Mouse (Mus musculus) liver, adult 2 months (tissue): ENCODE data around the gene Clnk. TPM values are rescaled to one million over a fixed set of nuclear protein-coding genes. Genes with fewer than 3 reads are reported as not detected.
A peak's percentile ranks its signal among the peaks of the same experiment; 100 is the strongest.

ENCODE experiments used
- DNase-seq: peaks from one replicate; pipeline ENCODE4 v3.0.0-alpha.2; 2011; ENCODE audit warnings: low read depth, low spot score; ENCODE audit errors: extremely low read depth
- H3K27ac ChIP-seq: fragments of 200-500 bp; replicated peaks from 2 replicates; pipeline ENCODE4 v1.5.1; 2012; ENCODE audit warnings: low read depth, mild to moderate bottlenecking, control low read depth, inconsistent platforms, low read length; ENCODE audit not compliant: insufficient read depth
- H3K27me3 ChIP-seq: fragments of 200-500 bp; 2 replicates; pipeline ENCODE4 v1.6.1; 2012; ENCODE audit warnings: mild to moderate bottlenecking, moderate library complexity, low read length, inconsistent platforms; ENCODE audit not compliant: control insufficient read depth, insufficient read depth
- H3K36me3 ChIP-seq: fragments of 200-500 bp; 2 replicates; pipeline ENCODE4 v1.6.1; 2012; ENCODE audit warnings: low read length, inconsistent platforms; ENCODE audit not compliant: control insufficient read depth, insufficient read depth
- H3K4me1 ChIP-seq: fragments of 200-500 bp; 2 replicates; pipeline ENCODE4 v1.6.1; 2011; ENCODE audit warnings: low read length; ENCODE audit not compliant: control insufficient read depth, insufficient read depth
- H3K4me3 ChIP-seq: fragments of 200-500 bp; 2 replicates; pipeline ENCODE4 v1.5.1; 2011; ENCODE audit warnings: low read depth, mild to moderate bottlenecking, control low read depth, low read length, moderate library complexity; ENCODE audit not compliant: insufficient read depth
- H3K79me2 ChIP-seq: fragments of 200-500 bp; 2 replicates; pipeline ENCODE4 v1.6.1; 2012; ENCODE audit warnings: inconsistent platforms, mild to moderate bottlenecking, low read length, moderate library complexity; ENCODE audit not compliant: control insufficient read depth, insufficient read depth
- H3K9ac ChIP-seq: fragments of 200-500 bp; 2 replicates; pipeline ENCODE4 v1.6.1; 2012; ENCODE audit warnings: low read depth, mild to moderate bottlenecking, control low read depth, inconsistent platforms, low read length
- CTCF ChIP-seq: fragments of 200-500 bp; IDR thresholded peaks from 2 replicates; pipeline ENCODE4 v1.5.1; 2011; ENCODE audit warnings: low read depth, low read length, control low read depth
- POLR2A ChIP-seq: fragments of 200-500 bp; IDR thresholded peaks from 2 replicates; pipeline ENCODE4 v1.6.1; 2011; ENCODE audit warnings: low read length, control low read depth; ENCODE audit not compliant: insufficient read depth; ENCODE audit errors: extremely low read depth
- WGBS: fragments of 180-500 bp; shearing (Covaris S2); methylation state at CpG from one replicate; pipeline ENCODE4 v1.1.7; 2018; 5-methylcytosine and 5-hydroxymethylcytosine counted together
- polyA plus RNA-seq: library from polyadenylated mRNA; depleted of rRNA; stranded (reverse); fragments of >200 nt; gene quantifications from 2 replicates; pipeline ENCODE4 v1.2.3, GENCODE M21; 2012
- total RNA-seq: library from RNA; depleted of rRNA; stranded (reverse); fragments of >200 nt; gene quantifications from 2 replicates; pipeline ENCODE4 v1.2.3, GENCODE M21; 2014

The Clnk gene
- total and polyA plus RNA-seq, 2 experiments: not detected

DNA sequence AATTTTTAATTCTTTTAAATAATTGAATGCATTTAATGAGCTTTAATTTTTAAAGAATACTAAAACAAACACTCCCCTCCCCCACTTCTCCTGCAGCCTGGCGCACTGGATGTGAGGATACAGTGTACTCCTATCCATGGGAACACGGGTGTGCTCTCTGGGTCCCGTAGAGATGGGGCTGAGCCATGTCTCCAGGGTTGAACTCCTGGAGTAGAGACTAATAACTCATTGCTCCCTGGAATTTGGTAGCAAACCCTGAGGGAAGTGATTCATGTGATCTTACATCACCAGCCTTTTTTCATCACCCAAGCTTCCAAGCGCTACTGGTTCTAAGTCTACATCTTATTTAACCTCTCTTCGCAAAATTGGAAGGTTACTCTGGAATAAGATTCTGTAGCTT, 87.8 kb downstream of the Clnk start:
- Histone ChIP-seq H3K4me3 (no peak overlapping the region), H3K79me2 (no peaks in the 10 kb centered on the region), H3K36me3 (no peaks in the 10 kb centered on the region), H3K27me3 (no peaks in the 10 kb centered on the region), H3K9ac (no peak overlapping the region), H3K27ac (no peak overlapping the region), H3K4me1 (no peaks in the 10 kb centered on the region)
- 79% methylated on average over 5 of the region's 5 CpGs for WGBS
- DNase-seq: no peak
- TF ChIP-seq CTCF (no peak), POLR2A (no peak)

DNA sequence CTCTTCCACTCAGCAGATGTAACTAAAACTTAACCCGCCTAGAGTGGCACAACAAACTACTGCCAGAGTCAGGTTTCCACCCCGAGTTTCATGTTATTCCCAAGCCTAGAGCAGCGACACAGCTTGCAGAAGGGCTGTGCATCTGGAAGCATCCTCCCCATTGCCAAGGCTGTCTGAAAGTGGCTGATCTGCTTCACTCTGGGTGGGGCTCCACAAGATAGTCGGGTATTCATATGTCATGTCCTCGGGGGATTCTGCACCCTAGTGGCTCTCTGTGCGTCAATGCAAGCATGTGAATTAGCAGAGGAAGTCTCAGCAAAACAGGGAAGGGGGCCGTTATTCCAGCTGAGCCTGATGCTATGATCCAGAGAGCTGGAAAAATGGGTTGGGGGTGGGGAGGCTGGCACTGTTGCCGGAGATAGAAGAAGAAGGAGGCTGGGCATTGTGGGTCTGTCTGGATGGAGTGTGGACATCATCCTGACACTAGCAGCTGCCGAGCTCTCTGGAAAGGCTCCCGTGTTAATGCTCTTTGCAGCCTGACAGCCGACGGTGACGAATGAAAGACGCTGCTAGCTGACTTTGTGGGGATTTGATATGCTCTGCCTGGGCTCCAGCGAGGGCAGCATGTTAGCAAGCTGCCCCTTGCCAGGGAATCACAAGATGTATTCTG, 88.6 kb downstream of the Clnk start:
- Histone ChIP-seq H3K9ac (no peak overlapping the region), H3K27me3 (no peaks in the 10 kb centered on the region), H3K36me3 (no peaks in the 10 kb centered on the region), H3K4me3 (no peak overlapping the region), H3K4me1 (no peaks in the 10 kb centered on the region), H3K27ac (no peak overlapping the region), H3K79me2 (no peaks in the 10 kb centered on the region)
- no peak for TF ChIP-seq POLR2A
- no peak for TF ChIP-seq CTCF
- no peak for DNase-seq
- WGBS: 53% methylated on average over 15 of the region's 15 CpGs

DNA sequence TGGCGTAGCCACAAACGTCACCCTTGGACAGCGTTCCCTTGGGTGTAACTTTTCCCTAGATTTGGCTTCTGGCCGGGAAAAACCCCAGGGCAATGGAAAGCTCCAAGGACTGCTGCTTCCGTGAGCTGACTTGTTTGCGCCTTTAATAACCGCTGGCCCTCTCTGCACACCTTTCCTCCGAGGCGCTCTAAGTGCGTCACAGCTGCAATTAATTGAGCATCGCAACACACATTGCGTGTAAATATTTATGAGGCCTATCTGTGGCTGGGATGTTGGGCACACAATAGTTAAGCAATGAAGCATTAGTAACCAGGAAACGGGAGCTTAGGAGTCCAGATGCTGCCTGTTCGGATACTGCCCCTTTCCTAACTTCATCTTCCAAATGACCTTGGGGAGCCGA, 90.5 kb downstream of the Clnk start:
- no peaks in the 10 kb centered on the region for H3K79me2 ChIP-seq
- H3K9ac ChIP-seq: no peak overlapping the region
- DNase-seq: no peak
- H3K27ac ChIP-seq: no peak overlapping the region
- no peak overlapping the region for H3K4me3 ChIP-seq
- no peaks in the 10 kb centered on the region for H3K4me1 ChIP-seq
- no peak for TF ChIP-seq POLR2A
- TF ChIP-seq CTCF: no peak
- WGBS: 87% methylated on average over 15 of the region's 15 CpGs
- no peaks in the 10 kb centered on the region for H3K27me3 ChIP-seq
- no peaks in the 10 kb centered on the region for H3K36me3 ChIP-seq

DNA sequence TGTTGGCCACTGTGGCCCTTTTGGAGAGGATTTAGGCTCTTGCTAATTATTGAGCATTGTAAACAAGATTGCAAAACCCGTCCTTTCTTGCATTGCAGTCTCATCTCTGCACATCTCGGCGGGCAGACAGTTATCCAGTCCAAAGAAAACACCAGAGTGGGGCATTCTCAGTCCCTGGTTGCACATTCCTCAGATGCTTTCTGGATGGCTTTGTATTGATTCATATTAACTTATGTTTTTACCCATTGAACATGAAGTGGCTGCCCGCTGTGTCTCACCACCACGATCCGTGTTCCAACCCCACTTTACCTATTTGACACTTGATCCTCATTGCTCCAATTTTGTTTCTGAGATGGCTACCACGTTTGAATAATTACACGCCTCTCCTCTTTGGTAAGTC, 90.9 kb downstream of the Clnk start:
- no peak for DNase-seq
- H3K27me3 ChIP-seq: no peaks in the 10 kb centered on the region
- no peaks in the 10 kb centered on the region for H3K79me2 ChIP-seq
- no peak overlapping the region for H3K4me3 ChIP-seq
- no peak overlapping the region for H3K9ac ChIP-seq
- TF ChIP-seq POLR2A: no peak
- TF ChIP-seq CTCF: no peak
- no peak overlapping the region for H3K27ac ChIP-seq
- H3K36me3 ChIP-seq: no peaks in the 10 kb centered on the region
- H3K4me1 ChIP-seq: no peaks in the 10 kb centered on the region
- 71% methylated on average over 8 of the region's 8 CpGs for WGBS

DNA sequence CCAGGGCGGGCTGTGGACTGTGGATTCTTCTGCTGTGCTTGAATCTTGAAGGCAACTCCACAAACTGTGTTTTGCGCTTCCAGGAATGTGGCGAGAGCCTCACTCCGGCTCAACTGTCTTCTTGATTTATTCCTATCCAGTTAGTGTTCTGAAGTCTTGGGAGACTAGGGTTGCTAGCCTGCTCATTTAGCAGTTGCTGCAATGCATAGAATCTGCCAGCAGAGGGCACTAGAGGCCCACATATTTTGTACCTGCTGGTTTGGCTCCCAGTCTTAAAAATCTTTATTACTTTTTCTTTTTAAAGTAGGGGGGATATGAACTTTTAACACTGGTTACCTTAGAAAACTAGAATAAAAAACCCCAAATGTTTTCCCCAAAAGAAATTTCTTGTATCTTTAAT, 94.8 kb downstream of the Clnk start:
- Histone ChIP-seq H3K27me3 (no peaks in the 10 kb centered on the region), H3K36me3 (no peaks in the 10 kb centered on the region), H3K9ac (no peak overlapping the region), H3K79me2 (no peaks in the 10 kb centered on the region), H3K4me1 (no peaks in the 10 kb centered on the region), H3K27ac (no peak overlapping the region), H3K4me3 (no peak overlapping the region)
- WGBS: 27% methylated on average over 4 of the region's 4 CpGs
- TF ChIP-seq CTCF: peak; percentile 61; the same call in 1 of the 2 replicates
- TF ChIP-seq POLR2A: no peak
- DNase-seq: peak; percentile 20

DNA sequence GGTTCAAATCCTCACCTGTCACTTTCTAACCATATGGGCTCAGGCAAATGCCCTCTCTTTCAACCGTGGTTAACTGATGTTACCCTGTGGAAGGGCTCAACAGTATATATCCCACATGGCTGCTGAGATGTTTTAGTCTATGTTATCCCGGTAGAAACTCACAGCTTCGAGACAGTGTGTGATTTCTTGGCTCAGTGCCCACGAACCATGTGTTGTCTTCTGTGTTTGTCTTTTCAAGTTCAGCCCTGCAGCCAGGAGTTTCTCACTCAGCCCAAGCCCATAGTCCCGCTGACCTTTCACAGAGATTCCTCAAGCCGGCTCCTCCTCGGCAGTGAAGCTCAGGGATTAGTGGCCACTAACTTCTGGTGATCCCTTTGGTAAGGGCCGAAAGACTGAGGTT, 96.0 kb downstream of the Clnk start:
- no peak overlapping the region for H3K27ac ChIP-seq
- no peak for TF ChIP-seq CTCF
- no peak overlapping the region for H3K4me3 ChIP-seq
- H3K4me1 ChIP-seq: no peaks in the 10 kb centered on the region
- WGBS: 59% methylated on average over 8 of the region's 8 CpGs
- no peaks in the 10 kb centered on the region for H3K27me3 ChIP-seq
- no peaks in the 10 kb centered on the region for H3K36me3 ChIP-seq
- no peaks in the 10 kb centered on the region for H3K79me2 ChIP-seq
- no peak for DNase-seq
- no peak overlapping the region for H3K9ac ChIP-seq
